Mouse (Mus musculus) thymus, postnatal 36 days (tissue): ENCODE results near the gene Nell2.
"Not testable (repeated sequence)": the region's sequence is repeated elsewhere in the genome, so short reads cannot be mapped to it uniquely, and the experiment has no call there.

ENCODE experiments used
- DNase-seq, 2 experiments: peaks; one replicate each; pipeline ENCODE4 v3.0.0; 2022; ENCODE audit warnings: mixed read lengths in 2 of 2

Nell2 gene

DNA sequence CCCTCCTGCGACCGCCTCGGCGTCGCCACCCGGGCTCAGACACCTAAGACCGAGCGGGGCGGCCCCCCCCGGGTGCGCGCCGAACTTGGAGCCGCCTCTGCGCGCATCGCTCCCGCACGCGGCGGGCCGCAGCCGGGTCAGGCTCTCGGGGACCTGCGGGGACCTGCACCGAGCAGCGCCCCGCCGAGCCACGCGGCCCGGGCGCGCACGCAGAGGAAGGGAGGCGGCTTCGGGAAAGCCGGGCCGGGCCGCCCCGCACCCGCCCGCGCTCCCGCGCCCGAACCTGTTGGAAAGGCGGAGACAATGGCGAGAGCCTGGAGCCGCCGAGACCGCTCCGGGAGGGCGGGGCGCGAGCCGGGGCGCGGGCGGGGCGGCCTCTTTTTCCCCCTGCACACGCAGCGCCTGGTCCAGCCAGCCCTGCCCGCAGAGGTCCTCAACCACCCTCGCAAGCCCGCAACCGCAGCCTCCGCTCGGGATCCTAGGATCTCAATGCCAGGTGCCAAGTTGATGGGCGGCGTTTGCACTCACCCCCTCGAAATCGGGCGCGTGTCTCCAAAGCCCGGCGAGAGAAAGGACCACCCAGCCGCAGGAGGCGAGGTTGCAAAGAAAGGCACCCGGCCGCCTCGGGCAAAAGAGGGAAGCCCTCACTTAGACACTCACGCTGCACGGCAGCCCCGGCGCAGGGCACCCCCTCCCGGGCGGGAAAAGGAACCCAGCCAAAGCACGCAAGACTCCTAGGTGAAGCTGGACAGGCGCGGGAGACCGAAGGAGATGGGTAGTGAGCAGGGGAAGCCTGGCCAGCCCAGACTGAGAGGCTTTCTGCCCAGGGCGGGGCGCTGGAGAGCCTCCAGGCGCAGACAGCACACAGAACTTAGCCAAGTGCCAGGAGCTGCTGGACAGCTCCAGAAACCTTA is at the start of gene Nell2:
Nell2 (minus strand) TSS at position 612 of the 914 bp plus-strand sequence.
- DNase-seq = no peak

DNA sequence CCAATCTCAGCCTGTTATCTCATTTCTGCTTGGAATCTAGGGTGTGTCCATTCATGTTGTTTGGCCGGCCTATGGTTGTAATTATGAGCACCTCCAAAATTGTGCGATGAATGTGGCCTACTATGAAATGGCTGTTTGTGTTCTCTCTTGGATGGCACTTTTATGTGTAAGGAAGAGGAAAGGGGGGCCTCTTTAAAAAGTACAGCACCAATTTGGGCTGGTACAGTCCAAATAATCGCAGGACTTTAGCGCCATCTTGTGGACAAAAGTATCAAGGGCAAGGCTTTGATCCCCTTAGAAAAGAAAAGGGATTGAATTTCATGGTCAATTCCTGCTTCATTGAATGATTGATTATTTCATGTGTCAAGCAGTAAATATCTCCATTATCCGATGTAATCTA is 46.3 kb upstream of the Nell2 start:
- DNase-seq = no peak

DNA sequence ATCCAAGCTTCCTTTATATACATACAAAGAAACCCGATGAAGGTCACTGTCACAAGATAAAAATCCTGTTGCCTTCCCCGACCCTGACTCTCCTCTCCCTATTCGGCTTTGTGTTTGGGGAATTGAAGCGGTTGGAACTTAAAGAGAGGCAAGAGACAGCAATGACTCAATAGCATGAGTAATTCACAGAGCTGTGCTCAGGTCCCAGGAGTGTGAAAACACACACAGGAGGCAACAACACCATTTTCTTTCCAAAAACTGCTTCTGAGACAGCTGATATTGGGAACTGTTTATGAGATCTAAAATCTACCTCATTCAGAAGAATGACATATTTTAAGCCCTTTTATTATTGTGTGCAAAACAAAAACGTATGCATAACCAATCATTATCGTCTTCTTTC is 41.2 kb upstream of the Nell2 start:
- DNase-seq = no peak

DNA sequence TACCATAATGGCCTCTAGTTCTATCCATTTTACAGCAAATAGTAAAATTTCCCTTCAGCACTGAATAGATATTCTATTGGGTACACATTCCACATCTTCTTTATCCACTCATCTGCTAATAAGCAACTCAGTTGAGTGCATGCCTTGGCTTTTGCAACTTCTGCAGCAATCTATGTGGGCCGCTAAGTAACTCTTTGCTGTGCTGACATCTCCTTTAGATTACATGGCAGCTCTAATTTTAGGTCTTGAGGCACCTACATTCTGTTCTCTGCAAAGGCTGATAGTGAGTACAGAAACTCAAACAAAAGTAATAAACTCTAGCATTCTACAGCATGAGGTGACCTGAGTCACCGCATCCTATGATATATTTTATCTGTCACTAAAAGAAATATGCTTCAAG is 36.8 kb upstream of the Nell2 start:
- DNase-seq = no peak

DNA sequence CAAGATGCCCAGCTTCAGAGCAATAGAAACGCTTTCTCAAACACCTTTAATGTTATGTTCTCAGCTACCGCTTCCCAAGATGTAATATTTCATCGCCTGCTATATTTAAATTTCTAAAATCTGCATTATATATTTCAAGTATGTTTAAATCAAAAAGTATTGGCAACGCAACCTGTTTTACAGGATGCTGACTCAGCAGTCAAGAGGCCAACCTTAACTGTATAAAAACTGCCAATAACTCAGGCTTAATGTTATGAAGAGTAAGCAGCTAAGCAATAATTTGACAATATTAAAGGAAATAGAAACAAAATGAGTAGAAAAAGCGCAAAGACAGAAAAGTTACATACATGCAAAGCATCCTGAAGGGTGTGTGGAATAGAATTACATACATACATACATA is 32.9 kb upstream of the Nell2 start:
- no peak for DNase-seq

DNA sequence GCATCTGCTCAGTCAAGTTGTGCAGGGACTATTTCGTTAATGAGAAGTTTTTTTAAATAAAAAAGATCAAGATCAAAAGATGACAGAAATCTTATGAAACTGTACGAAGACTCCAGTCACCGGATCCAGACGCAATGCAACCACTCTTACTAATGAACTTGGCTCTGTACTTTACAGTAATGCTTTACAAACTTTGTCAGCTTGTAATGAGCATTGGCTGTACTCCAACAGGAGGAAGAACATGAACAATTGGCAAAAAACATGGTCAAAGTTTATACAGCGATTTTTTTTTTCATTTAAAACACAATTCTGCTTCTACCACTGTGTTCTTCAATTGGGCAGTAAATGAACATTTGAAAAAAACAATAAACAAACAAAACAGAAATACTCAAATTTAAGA is 21.7 kb upstream of the Nell2 start:
- no peak for DNase-seq

DNA sequence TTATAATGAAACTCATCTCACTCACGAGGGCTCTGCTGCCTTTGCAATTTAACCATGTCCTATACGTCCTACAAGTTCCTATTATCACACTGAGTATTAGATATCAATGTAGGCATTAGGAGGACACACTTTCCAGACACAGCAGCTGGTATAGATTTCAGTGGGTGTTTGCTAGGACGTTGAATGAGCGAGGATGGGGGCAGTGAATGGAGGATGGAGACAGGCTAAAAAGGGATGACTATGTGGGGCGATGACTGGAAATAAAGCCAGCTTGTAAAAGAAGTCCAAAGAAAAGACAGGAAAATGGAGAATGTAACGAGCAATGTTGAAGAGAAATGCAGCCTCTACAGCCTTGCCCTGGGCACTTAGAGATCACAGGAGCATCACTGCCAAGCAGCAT is 14.3 kb upstream of the Nell2 start:
- DNase-seq = no peak

DNA sequence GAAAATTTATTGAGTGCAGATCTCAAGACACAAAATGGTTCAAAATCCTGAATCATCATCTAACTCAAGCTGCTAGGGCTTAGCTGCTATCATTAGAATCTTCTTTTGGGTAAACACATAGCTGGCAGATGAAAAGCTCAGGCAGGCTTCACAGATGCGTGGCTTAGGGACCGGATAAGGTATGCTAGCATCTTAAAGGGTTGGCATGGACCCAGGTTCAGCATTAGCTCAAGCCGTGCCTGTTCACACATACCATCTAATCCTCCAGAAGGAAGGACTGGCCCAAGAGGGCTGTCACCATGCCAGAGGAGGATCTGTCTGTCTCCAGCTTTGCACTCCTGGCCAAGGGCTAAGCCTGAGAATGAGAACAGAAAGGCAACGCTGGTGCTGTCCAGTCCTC is 8.4 kb upstream of the Nell2 start:
- DNase-seq = no peak

DNA sequence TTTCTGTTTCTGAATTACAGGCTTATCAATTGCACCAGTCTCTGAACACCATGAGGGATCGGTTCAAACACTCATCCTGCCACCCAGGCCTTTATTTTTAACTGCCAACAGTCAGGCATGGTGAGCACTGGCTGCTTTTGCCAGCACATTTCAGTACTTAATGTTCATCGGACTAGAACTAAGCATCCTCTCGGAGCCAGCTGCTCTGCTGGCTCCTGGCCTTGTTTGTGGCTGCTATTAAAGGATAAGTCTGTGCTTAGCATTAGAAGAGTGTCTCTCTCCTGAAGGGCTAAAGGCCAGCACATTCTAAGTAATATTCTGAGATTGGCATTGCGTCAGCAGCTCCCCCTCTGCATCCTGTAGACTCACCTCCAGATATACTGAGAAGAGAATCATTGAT is 7.9 kb upstream of the Nell2 start:
- DNase-seq = no peak

DNA sequence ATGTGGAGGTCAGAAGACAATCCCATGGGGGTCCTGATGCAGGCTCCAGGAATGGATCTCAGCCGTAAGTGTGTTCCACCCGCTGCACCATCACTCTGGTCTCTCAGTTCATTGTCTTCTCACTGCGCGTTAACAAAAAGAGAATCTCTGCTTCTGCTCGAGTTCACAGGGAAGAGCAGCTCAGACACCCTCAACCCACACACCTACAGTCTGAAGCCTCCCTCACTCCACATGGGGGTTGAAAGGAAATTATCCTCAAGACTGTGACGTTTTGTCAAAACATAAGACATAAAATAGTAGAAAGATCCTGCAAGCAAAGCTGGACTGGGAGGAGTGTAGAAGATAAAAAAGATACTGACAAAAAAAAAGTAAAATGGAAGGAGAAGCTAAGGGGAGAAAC is 6.3 kb upstream of the Nell2 start:
- no peak for DNase-seq

DNA sequence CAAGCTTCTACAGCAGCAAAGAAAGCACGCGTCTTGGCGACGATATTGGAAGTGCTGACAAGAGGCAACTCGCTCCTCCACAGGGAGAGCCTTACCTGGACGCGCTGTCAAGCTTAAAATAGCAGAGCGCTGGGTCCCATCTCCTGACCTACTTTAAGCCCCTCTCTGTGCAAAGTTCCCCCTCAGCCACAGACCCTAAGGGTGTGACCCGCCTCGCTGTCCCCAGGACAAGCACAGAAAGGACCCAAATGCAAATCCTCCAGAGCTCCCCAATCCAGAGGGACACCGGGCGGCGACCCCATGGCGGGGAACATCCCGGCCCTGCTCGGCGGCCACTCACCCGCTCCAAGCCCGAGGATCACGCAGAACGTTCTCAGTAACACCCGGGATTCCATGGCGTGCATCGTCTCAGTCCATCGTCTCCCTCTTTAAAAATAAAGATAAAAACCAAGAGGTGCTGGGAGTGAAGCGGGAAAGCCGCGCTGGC is 855 bp downstream of the Nell2 start:
- DNase-seq = no peak

DNA sequence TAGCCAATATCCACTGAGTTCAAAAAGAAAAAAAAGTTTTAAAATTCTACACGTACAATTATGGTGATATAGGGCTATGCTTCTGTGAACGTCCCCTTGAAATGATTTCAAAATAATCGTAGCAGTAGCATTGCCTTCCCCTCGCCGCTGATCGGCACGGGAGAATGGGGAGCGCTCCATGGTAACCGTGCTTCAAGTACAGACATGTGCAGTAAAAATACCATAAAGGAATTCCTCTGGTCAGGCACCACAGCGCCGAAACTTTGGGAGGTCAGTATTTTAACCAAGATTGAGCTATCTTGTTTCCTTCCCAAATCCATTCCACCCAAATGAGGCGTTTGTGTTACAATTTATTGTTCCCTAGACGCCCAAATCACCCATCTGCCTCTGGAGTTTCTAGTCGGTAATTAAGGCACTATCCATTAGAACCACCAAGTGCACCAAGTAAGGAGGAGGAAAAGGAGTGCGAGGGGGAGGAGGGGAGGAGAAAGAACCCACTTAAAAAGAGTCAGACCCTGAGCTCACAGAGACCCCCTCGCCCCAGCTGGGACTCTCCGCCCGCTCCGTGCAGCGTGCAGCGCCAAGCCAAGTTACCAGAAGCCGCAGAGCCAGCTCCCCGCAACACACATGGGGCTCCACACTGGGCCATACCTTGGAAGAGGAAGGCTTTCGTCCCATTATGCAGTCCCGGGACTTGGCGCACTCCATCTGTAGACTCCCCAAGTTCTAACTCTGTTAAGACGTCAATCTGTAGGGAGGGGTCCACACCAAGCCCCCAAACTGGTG is 1.5 kb downstream of the Nell2 start:
- DNase-seq = no peak

DNA sequence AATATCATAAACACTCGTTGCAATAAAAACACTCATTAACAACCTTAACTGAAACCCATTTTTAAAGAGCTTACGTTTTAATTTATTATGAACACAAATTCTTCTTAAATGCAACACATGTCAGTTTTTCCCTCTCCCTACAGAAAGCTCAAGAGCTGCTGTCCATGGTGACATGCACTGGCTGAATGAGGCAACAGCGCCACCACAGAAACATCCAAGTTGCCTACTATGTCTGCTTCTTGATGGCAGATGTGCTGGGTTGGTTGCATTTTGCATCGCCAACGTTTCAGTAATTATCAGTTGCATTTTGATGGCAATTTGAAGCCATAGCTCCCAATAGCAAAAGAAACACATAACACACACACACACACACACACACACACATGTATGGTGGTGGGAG is 2.4 kb downstream of the Nell2 start:
- DNase-seq = no peak

DNA sequence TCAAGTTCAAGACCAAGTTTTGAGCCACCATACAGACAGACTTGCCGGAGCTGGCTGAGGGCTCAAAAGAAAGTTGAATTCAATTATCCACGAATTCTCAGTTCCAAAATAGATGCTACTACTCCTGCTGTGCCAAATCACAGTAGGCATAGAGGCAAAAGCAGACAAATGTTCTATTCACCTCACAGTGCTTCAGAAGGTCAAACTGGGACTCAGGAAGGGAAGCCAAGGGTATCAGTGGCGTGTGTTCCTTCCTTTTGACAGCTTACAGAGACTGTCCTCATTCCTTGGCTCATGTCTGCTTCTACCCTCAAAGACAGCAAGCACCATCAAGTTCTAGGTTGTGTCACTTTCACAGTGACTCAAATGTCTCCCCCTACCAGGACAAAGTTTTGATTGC is 10.2 kb downstream of the Nell2 start:
- no peak for DNase-seq

DNA sequence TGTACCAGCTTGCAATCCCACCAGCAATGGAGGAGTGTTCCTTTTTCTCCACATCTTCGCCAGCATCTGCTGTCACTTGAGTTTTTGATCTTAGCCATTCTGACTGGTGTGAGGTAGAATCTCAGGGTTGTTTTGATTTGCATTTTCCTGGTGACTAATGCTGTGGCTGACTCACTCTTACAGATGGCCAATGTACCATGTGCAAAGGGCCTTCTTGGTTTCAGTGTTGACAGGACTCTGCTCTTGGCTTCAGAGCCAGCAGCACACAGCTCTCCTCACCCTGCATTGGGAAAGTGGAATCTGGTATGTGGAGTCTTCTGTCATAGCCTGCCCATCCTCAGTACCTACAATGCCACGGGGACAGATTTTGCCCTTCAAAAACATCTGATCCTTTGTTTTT is 15.1 kb downstream of the Nell2 start:
- DNase-seq = not testable (repeated sequence)

DNA sequence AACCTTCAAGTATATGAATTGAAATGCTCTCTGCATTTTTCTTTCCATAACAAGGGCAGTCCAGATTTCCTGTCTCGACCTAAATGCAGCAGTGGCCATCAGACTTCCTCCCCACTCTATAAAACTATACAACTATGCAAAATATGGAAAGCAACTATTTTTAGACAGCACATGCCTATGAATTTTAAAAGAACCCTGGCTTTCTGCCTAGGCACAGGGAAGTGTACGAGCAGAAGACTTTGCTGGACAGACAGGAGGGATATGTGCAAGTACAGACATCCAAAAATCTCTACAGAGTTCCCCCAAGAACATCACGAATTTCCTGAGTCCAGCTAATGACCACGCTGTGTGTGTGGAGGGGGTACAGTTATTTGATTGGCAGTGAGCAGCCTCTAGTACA is 32.7 kb downstream of the Nell2 start:
- DNase-seq = no peak

DNA sequence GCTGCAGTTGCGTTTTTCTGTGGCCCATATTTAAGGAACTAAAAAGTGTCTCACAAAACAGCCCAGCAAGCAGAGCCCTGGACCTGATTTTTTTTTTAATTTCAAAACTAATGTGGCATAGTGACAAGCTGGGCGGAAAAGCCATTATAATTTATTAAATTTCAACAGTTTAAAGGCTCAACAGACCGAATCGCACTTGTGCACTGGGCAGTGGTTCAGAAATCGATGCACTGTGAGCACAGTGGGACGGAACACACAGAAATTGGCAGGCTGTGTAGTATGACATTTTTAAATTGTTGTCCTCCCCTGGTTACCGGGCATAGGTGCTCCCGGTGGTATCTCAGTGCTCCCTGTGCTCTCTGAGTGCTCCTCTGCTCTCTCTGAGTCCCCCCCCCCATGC is 33.2 kb downstream of the Nell2 start:
- DNase-seq = no peak

DNA sequence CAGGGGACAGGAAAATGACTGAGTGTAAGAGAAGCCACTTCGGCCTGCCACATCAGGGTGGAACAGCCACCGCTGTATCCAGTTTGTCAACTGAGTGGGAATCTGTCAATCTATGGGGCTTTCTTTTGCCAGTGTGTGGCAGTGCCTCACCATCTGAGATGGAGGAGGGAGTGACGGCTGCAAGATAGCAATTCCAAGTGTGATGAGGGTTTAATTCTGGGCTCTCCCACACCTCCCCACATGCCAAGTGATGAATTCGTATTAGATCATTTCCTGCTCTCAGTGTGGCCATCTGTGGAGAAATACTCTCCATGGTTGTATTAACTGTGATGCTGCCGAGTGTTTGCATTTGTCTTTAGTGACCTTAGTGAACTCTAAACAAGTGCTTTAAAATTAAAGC is 36.2 kb downstream of the Nell2 start:
- no peak for DNase-seq

DNA sequence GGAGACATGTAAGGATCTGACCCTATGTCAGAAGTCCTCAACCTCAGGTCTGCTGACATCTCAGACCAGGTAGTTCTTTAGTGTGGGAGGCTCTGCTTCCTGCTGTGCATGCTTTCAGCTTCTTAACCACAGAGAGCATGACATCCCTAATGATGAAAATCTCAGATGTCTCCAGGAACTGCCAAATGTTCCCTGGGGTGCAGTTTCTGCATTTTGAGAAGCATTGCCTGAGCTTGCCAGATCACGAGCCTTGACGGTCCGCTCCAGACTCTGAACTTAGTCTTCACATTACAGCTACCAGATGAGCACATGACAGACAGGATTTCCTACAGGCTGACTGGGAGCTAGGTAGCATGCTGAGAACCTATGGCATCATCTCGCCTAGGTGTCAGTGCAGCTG is 39.2 kb downstream of the Nell2 start:
- DNase-seq = no peak

DNA sequence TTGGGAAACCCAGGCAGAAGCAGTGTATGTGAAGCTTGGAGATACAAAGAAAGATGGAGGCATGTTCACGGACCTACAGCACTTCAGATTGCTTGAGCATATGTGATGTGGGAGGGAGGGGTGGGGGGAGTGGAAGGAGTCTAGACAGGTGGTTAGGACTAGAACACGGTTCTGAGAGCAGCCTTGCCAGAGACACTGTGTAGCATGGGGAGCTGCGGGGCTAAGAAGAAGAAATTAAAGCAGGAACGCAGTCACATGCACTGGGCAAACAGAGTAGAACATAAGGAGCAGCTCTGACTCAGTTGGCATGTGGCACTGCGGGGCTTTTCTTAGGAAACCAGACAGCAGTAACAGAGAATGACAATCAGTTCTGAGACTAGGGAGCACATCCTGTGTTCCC is 40.4 kb downstream of the Nell2 start:
- no peak for DNase-seq

DNA sequence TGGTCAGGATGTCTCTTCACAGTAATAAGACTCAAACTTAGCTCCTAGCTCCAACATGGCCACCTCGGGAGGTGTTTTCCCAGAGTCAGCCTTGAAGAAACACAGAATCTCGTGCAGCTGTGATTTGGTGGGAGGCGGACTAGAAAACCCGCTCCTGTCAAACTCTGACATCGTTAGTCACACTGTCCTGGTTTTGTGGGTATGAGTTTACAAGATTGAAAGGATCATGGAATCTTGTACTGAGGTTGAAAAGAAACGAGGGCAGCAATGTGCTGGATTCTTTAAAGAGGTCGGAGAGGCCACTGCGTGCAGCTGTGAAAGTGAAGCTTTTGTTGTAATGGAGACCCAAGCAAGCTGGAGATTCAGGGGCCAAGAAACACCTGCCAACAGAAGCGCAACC is 46.4 kb downstream of the Nell2 start:
- no peak for DNase-seq

DNA sequence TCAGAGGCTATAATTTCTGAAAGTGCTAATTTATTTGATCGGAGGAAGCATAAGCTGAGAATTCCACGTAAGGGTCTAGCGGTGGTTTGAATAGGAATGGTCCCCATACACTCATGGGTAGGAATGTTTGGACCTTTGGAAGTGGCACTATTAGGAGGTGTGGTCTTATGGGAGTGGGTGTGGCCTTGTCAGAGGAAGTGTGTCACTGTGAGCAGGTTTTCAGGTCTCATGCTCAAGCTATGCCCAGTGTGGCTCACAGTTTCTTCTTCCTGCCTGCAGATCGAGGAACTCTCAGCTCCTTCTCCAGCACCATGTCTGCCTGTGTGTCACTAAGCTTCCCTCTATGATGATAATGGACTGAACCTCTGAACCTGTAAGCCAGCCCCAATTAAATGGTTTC is 46.8 kb downstream of the Nell2 start:
- DNase-seq = no peak

DNA sequence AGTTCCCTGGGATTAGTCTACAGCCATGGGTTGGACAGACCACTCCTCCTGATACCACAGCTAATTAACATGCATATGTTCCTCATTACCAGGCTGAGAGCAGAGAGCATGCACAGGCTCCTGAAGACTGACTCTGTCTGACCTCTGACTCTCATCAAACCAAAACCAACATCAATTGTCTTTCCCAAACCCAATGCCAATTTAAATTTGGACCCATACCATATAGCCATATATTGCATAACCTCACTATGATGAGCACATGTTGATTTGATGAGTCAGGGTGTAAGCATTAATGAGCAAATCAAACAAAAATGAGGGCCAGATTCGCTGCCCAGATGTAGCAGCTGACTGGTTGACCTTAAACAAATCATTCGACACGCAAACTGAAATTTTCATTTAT is 51.9 kb downstream of the Nell2 start:
- DNase-seq = no peak

DNA sequence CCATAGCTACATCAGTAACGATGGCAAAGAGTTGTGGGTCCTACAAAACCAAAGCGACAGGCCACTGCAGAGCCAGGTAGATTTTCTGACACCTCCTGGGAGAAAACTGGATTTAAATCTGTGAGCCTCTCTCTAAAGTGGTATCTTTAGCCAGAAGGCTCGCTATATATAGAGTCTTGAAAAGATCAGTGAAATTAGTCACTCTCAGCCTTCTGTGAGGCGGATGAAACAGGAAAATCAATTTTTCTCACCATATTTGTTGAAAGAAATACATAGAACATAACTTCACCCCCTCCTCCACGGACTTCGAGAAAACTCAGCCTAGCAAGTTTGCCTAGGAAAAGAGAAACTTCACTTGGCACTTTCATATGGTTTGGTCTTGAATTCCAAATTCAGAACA is 54.4 kb downstream of the Nell2 start:
- DNase-seq = no peak
